Mouse (Mus musculus) heart, embryonic 10.5 days (tissue): Measurements from ENCODE around the gene Ccdc84. TPM values are rescaled to one million over a fixed set of nuclear protein-coding genes. Genes with fewer than 3 reads are reported as not detected.
"Not testable (repeated sequence)": the region's sequence is repeated elsewhere in the genome, so short reads cannot be mapped to it uniquely, and the experiment has no call there.

Source experiments
- DNase-seq: peaks from one replicate; pipeline ENCODE4 v3.0.0-alpha.2; 2017; ENCODE audit warnings: low spot score
- H3K27ac ChIP-seq: fragments of 300-500 bp; sonication (generic); 2 replicates; pipeline ENCODE4 v1.5.1; 2016; ENCODE audit warnings: mild to moderate bottlenecking
- H3K27me3 ChIP-seq: fragments of 300-500 bp; sonication (generic); 2 replicates; pipeline ENCODE4 v1.6.1; 2016; ENCODE audit warnings: mild to moderate bottlenecking; ENCODE audit not compliant: poor library complexity, insufficient read depth, severe bottlenecking
- H3K36me3 ChIP-seq: fragments of 300-500 bp; sonication (generic); 2 replicates; pipeline ENCODE4 v1.6.1; 2016; ENCODE audit warnings: mild to moderate bottlenecking, moderate library complexity
- H3K4me1 ChIP-seq: fragments of 300-500 bp; sonication (generic); 2 replicates; pipeline ENCODE4 v1.6.1; 2016; ENCODE audit warnings: mild to moderate bottlenecking
- H3K4me3 ChIP-seq: fragments of 300-500 bp; sonication (generic); 2 replicates; pipeline ENCODE4 v1.5.1; 2016; ENCODE audit warnings: mild to moderate bottlenecking, moderate library complexity
- H3K9me3 ChIP-seq: fragments of 300-500 bp; sonication (generic); 2 replicates; pipeline ENCODE4 v1.6.1; 2016; ENCODE audit warnings: mild to moderate bottlenecking, moderate library complexity
- WGBS: fragments of 180-500 bp; shearing (Covaris S2); methylation state at CpG from one replicate; pipeline ENCODE4 v1.1.7; 2016; 5-methylcytosine and 5-hydroxymethylcytosine counted together
- polyA plus RNA-seq: library from polyadenylated mRNA; unstranded; fragments of >200 nt; fragmentation: Nextera tagmentation; extraction: Ambion mirVana; gene quantifications from 2 replicates; pipeline ENCODE4 v1.2.1, GENCODE M21; 2016

Gene Ccdc84
- polyA plus RNA-seq, result 21.9 and 28.0 TPM in 2 replicates

GRCm38 (mm10) chr9:44418519-44419385 lies at the start of gene Ccdc84:
Gene Ccdc84 (minus strand): TSS chr9:44418569.
- Histone ChIP-seq H3K9me3 (no peaks in the 10 kb centered on the region), H3K27me3 (no peaks in the 10 kb centered on the region), H3K4me3 (peak within 1 kb of the TSS; percentile 94), H3K27ac (peak within 1 kb of the TSS; percentile 91), H3K36me3 (peaks cover 25% of the 10 kb centered on the region), H3K4me1 (peaks cover 11% of the 10 kb centered on the region; the same call in 1 of the 2 replicates)
- no peak for DNase-seq
- WGBS, result 77% methylated on average over 14 of the region's 14 CpGs

DNA sequence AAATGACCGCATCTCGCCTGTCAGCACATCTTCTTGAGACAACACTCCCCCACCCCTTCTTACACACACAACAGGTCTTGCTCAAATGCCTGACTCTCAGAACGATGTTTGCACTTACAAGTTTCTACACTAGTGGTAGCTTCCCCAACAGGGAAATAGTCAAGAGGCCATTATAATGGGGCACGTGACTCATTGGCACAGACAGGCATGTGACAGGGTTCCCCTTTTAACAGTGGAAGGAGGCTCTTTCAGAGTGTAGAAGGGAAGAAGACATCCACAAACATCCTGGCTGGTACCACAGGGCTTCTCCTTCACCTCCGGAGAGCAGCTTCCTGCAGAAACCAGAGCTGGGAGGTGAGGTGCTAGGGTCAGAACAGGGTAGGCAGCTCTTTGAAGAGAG lies 43.6 kb upstream of the Ccdc84 start:
- 73% methylated on average over 5 of the region's 5 CpGs for WGBS
- Histone ChIP-seq H3K27ac (no peak overlapping the region), H3K27me3 (peaks cover 18% of the 10 kb centered on the region), H3K9me3 (no peaks in the 10 kb centered on the region), H3K36me3 (no peaks in the 10 kb centered on the region), H3K4me1 (0 out of 2 replicates have a peak, but pooled peaks cover 6% of the 10 kb centered on the region), H3K4me3 (no peak overlapping the region)
- DNase-seq, result no peak

DNA sequence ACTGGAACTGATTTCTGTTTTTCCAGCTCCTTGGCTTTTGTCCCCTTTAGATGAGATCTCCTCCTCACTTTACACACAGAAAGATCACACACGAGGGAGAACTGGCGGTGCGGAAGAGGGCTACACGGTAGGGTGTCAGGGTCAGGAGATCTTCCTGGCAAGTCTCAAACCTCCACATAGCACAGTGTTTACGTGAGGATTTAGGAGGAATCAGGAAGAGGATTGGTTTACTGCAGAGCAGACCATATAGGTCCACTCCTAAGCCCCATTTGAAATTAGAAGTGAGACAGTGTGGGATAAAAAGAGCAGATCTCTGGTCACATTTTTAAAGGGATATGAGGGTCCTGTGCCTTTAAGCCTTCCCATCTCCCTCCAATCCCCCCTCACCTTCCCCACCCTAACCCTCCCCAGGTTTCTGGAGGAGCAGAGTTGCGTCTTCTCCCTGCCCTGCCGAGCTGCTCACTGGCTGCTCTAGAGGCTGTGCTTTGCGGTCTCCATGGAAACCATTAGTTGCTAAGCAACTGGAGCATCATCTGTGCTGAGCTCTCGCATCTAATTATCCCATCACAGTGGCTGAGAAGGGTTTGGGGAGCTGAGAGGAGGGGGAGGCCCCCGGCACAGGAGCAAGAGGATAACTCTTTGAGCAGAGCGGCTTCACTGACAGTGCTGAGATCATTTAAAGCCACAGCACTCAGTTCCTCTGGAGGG lies 38.8 kb upstream of the Ccdc84 start:
- Histone ChIP-seq H3K4me1 (peaks cover 13% of the 10 kb centered on the region), H3K4me3 (no peak overlapping the region), H3K9me3 (no peaks in the 10 kb centered on the region), H3K36me3 (no peaks in the 10 kb centered on the region), H3K27ac (no peak overlapping the region), H3K27me3 (peaks cover 63% of the 10 kb centered on the region)
- WGBS, result 9% methylated on average over 11 of the region's 11 CpGs
- DNase-seq, result no peak

DNA sequence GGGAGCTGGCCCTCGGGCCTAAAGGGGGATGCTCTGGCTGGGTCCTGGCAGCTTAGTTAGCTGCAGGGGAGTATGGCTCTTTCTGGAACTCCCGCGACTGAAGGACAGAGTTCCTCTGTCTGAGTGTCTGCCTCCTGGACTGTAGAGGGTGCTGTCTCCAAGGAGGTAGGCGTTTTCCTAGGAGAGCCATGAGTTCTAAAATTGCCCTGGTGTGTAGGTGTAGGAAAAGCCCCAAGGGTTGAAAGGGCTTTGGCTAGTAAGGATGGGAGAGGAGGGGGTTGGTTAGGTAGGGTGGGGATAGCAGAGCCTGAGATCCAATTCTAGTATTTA lies 36.5 kb upstream of the Ccdc84 start, which contains the start of gene Upk2:
TSS of gene Upk2 (minus strand) at position 86 of the 330 bp plus-strand sequence.
- Histone ChIP-seq H3K27me3 (peaks cover 68% of the 10 kb centered on the region), H3K36me3 (no peaks in the 10 kb centered on the region), H3K27ac (no peak within 1 kb of the TSS), H3K4me3 (peak within 1 kb of the TSS; percentile 5; the same call in 1 of the 2 replicates), H3K4me1 (peaks cover 13% of the 10 kb centered on the region), H3K9me3 (no peaks in the 10 kb centered on the region)
- no peak for DNase-seq
- WGBS, result 17% methylated on average over 4 of the region's 4 CpGs

GRCm38 (mm10) chr9:44454132-44454890 lies 35.9 kb upstream of the Ccdc84 start:
- Histone ChIP-seq H3K4me1 (peaks cover 13% of the 10 kb centered on the region), H3K9me3 (no peaks in the 10 kb centered on the region), H3K4me3 (peak overlapping the region; percentile 5; the same call in 1 of the 2 replicates), H3K27me3 (peaks cover 68% of the 10 kb centered on the region), H3K36me3 (no peaks in the 10 kb centered on the region), H3K27ac (no peak overlapping the region)
- 5% methylated on average over 14 of the region's 14 CpGs for WGBS
- DNase-seq, result peak; percentile 88

DNA sequence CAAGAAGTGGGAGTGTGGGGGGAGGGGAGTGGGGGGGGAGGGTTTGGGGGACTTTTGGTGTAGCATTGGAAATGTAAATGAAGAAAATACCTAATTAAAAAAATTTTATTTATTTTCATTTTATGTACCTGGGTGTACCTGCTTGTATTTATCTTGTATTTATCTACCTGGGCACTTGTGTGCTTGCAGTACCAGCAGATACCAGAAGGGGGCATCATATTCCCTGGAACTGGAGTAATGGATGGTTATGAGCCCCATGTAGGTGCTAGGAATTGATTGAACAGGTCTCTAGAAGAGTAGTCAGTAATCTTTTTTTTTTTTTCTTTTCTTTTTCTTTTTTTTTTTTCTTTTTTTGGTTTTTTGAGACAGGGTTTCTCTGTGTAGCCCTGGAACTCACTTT lies 32.0 kb upstream of the Ccdc84 start:
- no peaks in the 10 kb centered on the region for H3K9me3 ChIP-seq
- H3K27ac ChIP-seq, result no peak overlapping the region
- H3K36me3 ChIP-seq, result no peaks in the 10 kb centered on the region
- H3K4me3 ChIP-seq, result no peak overlapping the region
- H3K27me3 ChIP-seq, result peaks cover 40% of the 10 kb centered on the region
- H3K4me1 ChIP-seq, result peaks cover 6% of the 10 kb centered on the region
- no peak for DNase-seq

- H3K27me3 ChIP-seq, H3K9me3 ChIP-seq, H3K36me3 ChIP-seq, H3K4me3 ChIP-seq, H3K4me1 ChIP-seq, DNase-seq, H3K27ac ChIP-seq: not testable (repeated sequence)
- WGBS, result 76% methylated on average over 7 of the region's 7 CpGs
These were observed 26.1 kb upstream of the Ccdc84 start for GRCm38 (mm10) chr9:44444402-44445025.

DNA sequence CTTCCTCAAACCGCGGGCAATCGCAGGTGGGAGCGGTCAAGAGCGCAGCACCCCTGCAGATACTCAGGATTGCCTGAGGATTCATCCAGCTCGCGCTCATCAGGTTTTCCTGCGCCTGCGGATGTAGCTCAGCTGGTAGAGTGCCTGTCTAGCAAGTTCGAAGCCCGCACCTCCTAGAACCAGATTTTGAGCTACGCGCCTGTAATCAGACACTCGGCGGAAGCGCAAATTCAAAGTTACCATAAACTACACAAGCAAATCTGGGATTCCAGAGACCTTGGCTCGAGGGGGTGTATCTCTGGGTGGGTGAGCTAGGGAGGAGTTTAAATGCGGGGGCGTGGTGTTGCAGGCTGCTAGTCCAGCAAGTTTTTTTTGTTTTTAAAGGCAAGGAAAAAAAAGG lies 22.6 kb upstream of the Ccdc84 start, which contains the start of gene Foxr1:
TSS of gene Foxr1 (minus strand) at position 176 of the 400 bp plus-strand sequence.
- H3K27me3 ChIP-seq, result peaks cover 11% of the 10 kb centered on the region
- H3K9me3 ChIP-seq, result no peaks in the 10 kb centered on the region
- H3K4me1 ChIP-seq, result no peaks in the 10 kb centered on the region
- H3K4me3 ChIP-seq, result no peak within 1 kb of the TSS
- no peak within 1 kb of the TSS for H3K27ac ChIP-seq
- no peaks in the 10 kb centered on the region for H3K36me3 ChIP-seq
- no peak for DNase-seq
- WGBS, result 50% methylated on average over 19 of the region's 19 CpGs

GRCm38 (mm10) chr9:44435747-44436146 lies 17.4 kb upstream of the Ccdc84 start:
- Histone ChIP-seq H3K4me1 (no peaks in the 10 kb centered on the region), H3K4me3 (no peak overlapping the region), H3K27me3 (peaks cover 16% of the 10 kb centered on the region), H3K36me3 (no peaks in the 10 kb centered on the region), H3K9me3 (no peaks in the 10 kb centered on the region), H3K27ac (no peak overlapping the region)
- WGBS, result 75% methylated on average over 6 of the region's 6 CpGs
- DNase-seq, result no peak

DNA sequence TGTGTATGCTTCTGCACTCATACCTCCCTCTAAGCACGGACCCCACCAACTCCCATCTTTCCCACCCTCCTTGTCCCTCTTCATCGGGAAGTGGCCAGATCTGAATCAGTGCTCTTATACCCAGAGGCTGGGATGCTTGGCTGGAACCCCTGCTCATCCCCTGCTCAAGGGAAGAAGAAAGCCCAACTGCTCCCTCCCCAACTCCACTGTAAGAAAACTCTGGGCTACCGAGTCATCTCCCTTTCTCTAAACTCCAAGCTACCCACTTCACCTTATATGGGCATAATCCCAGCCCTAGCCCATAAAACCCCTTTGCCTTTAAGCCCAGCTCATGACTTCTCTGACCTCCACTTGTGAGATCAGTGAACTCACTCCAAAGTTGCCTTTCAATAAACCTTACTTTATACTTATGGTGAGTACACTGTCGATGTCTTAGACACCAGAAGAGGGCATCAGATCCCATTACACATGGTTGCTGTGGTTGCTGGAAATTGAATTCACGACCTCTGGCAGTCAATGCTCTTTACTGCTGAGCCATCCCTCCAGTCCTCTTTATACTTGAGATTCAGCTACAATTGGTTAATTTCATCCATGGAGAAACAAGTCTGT lies 14.3 kb upstream of the Ccdc84 start:
- peaks cover 11% of the 10 kb centered on the region; the same call in 1 of the 2 replicates for H3K27me3 ChIP-seq
- no peaks in the 10 kb centered on the region for H3K9me3 ChIP-seq
- H3K27ac ChIP-seq, result no peak overlapping the region
- H3K4me3 ChIP-seq, result no peak overlapping the region
- 44% methylated on average over 5 of the region's 5 CpGs for WGBS
- DNase-seq, result no peak
- no peaks in the 10 kb centered on the region for H3K4me1 ChIP-seq
- H3K36me3 ChIP-seq, result no peaks in the 10 kb centered on the region

GRCm38 (mm10) chr9:44423576-44423975 lies 5.2 kb upstream of the Ccdc84 start:
- 78% methylated on average over 4 of the region's 4 CpGs for WGBS
- no peak for DNase-seq
- peaks cover under 1% of the 10 kb centered on the region; the same call in 1 of the 2 replicates for H3K4me1 ChIP-seq

More at GRCm38 (mm10) chr9:44423576-44423975, 5.2 kb upstream of the Ccdc84 start:
- Histone ChIP-seq H3K9me3 (no peaks in the 10 kb centered on the region), H3K27me3 (no peaks in the 10 kb centered on the region), H3K4me3 (no peak overlapping the region), H3K36me3 (no peaks in the 10 kb centered on the region), H3K27ac (no peak overlapping the region)
